11 mouse cellular contexts compared by ENCODE assay signal in genomic region chr3:80052879-80053278, GRCm38 (mm10).
DNase-seq lines count a peak whose midpoint lies in the region; ATAC-seq lines count a peak whose summit lies in the region.
"Had no signal": no experiment of that assay in that cellular context is flagged by ENCODE, and none has a peak within 500 bp of the region (broad histone marks: within the 10 kb centered on the region; RNA-seq: fewer than 3 reads in every experiment).

No protein-coding gene starts in this region.

- no peak overlapping the region for H3K4me2 ChIP-seq in liver, embryonic 12.5 days
- H3K4me2 ChIP-seq in hindbrain, embryonic 14.5 days (replicated peaks) = no peak overlapping the region
- H3K4me2 ChIP-seq: embryonic facial prominence, embryonic 12.5 days; lung, embryonic 14.5 days had no signal

- no peaks in the 10 kb centered on the region for H3K27me3 ChIP-seq in liver, embryonic 12.5 days (replicated peaks)
- no peaks in the 10 kb centered on the region for H3K27me3 ChIP-seq in hindbrain, embryonic 14.5 days (ENCODE audit: control insufficient read depth, insufficient read depth, low read length)
- H3K27me3 ChIP-seq: embryonic facial prominence, embryonic 12.5 days had no signal

- ATAC-seq in liver, embryonic 12.5 days = peak; percentile 70; the same call in 1 of the 2 replicates
- ATAC-seq in hindbrain, embryonic 14.5 days (ENCODE audit: low FRiP score) = no peak

- peak; percentile 15 for DNase-seq in embryo, embryonic 11 days
- DNase-seq in embryo, embryonic 10.5 days (ENCODE audit: low spot score) = no peak
- peak; percentile 40 for DNase-seq in NIH3T3 (ENCODE audit: low read depth)
- peak; percentile 76 to 80 for DNase-seq in heart, adult 9 months (ENCODE audit: low spot score in 2 of 2)
- DNase-seq in frontal cortex, adult 2 months (ENCODE audit: extremely low spot score in 1 of 2, low spot score in 1 of 2) = no peak
- DNase-seq in hindbrain, embryonic 14.5 days (ENCODE audit: low spot score) = no peak
- no peak for DNase-seq in cerebellum, postnatal 4 days (ENCODE audit: low spot score in 2 of 2)
- DNase-seq: lung, embryonic 14.5 days; spleen, adult 18-20 months had no signal

- no peaks in the 10 kb centered on the region for H3K36me3 ChIP-seq in liver, embryonic 12.5 days
- H3K36me3 ChIP-seq in hindbrain, embryonic 14.5 days (replicated peaks; ENCODE audit: control insufficient read depth, insufficient read depth) = no peaks in the 10 kb centered on the region
- H3K36me3 ChIP-seq: embryonic facial prominence, embryonic 12.5 days had no signal

- no peak overlapping the region for H3K4me3 ChIP-seq in liver, embryonic 12.5 days
- H3K4me3 ChIP-seq in hindbrain, embryonic 14.5 days (replicated peaks; ENCODE audit: low read length) = no peak overlapping the region
- H3K4me3 ChIP-seq: embryonic facial prominence, embryonic 12.5 days had no signal

- no peak overlapping the region for H3K9ac ChIP-seq in liver, embryonic 12.5 days
- no peak overlapping the region for H3K9ac ChIP-seq in hindbrain, embryonic 14.5 days
- H3K9ac ChIP-seq: embryonic facial prominence, embryonic 12.5 days; lung, embryonic 14.5 days had no signal

- H3K27ac ChIP-seq in liver, embryonic 12.5 days = no peak overlapping the region
- H3K27ac ChIP-seq in hindbrain, embryonic 14.5 days = no peak overlapping the region
- H3K27ac ChIP-seq: embryonic facial prominence, embryonic 12.5 days had no signal

- peaks cover 18% of the 10 kb centered on the region for H3K4me1 ChIP-seq in liver, embryonic 12.5 days
- H3K4me1 ChIP-seq in hindbrain, embryonic 14.5 days (replicated peaks; ENCODE audit: control insufficient read depth, insufficient read depth, low read length) = no peaks in the 10 kb centered on the region
- H3K4me1 ChIP-seq: embryonic facial prominence, embryonic 12.5 days had no signal

- no peaks in the 10 kb centered on the region for H3K9me3 ChIP-seq in liver, embryonic 12.5 days (replicated peaks)
- H3K9me3 ChIP-seq in hindbrain, embryonic 14.5 days (ENCODE audit: control insufficient read depth, low read length) = no peaks in the 10 kb centered on the region
- H3K9me3 ChIP-seq: embryonic facial prominence, embryonic 12.5 days had no signal

- 5% methylated on average over 3 of the region's 3 CpGs for whole genome bisulfite sequencing in liver, embryonic 12.5 days (ENCODE audit: insufficient replicate concordance)
- WGBS in hindbrain, embryonic 14.5 days = 64% methylated on average over 3 of the region's 3 CpGs

Comparison
In these comparisons a context has a peak if more than half of its experiments do, and no peak if none do; other contexts are left out.
1. DNase-seq: peak in embryo, embryonic 11 days (single experiment), NIH3T3 (single experiment) and heart, adult 9 months (2 of 2); none in embryo, embryonic 10.5 days (single experiment), frontal cortex, adult 2 months (0 of 2), hindbrain, embryonic 14.5 days (single experiment) and cerebellum, postnatal 4 days (0 of 2).